Mouse (Mus musculus) CH12F3 (cell line): ENCODE measurements around the gene Nelfcd.

Experiments used
- in situ Hi-C: fragments of 300-500 bp; cut with MboI; formaldehyde crosslinking; loops from 2 replicates; pipeline ENCODE4 v1.14.3; 2020; ENCODE audit warnings: low sequenced_read_pairs

Nelfcd gene

GRCm38 (mm10) chr2:174415731-174416310 is at the start of gene Nelfcd:
Gene Nelfcd (plus strand): TSS chr2:174415804.
- in situ Hi-C loops: no loop called here

GRCm38 (mm10) chr2:174366571-174366970 is 49.0 kb upstream of the Nelfcd start:
- in situ Hi-C loops: no loop called here

- in situ Hi-C loops: no loop called here
Observed at GRCm38 (mm10) chr2:174381021-174381420, 34.6 kb upstream of the Nelfcd start.

GRCm38 (mm10) chr2:174391936-174392335 is 23.7 kb upstream of the Nelfcd start:
- in situ Hi-C loops: no loop called here

- in situ Hi-C loops: no loop called here
Observed at GRCm38 (mm10) chr2:174392554-174392953, 23.1 kb upstream of the Nelfcd start.

- in situ Hi-C loops: no loop called here
Observed at GRCm38 (mm10) chr2:174393383-174393782, 22.2 kb upstream of the Nelfcd start.

- in situ Hi-C loops: no loop called here
Observed at GRCm38 (mm10) chr2:174396643-174397042, 19.0 kb upstream of the Nelfcd start.

GRCm38 (mm10) chr2:174397065-174397464 is 18.5 kb upstream of the Nelfcd start:
- in situ Hi-C loops: no loop called here

- in situ Hi-C loops: no loop called here
Observed at GRCm38 (mm10) chr2:174397881-174398280, 17.7 kb upstream of the Nelfcd start.

GRCm38 (mm10) chr2:174400396-174400795 is 15.2 kb upstream of the Nelfcd start:
- in situ Hi-C loops: no loop called here

GRCm38 (mm10) chr2:174410222-174410621 is 5.4 kb upstream of the Nelfcd start:
- in situ Hi-C loops: no loop called here

GRCm38 (mm10) chr2:174413127-174413526 is 2.5 kb upstream of the Nelfcd start:
- in situ Hi-C loops: no loop called here

GRCm38 (mm10) chr2:174415001-174415730 is 438 bp upstream of the Nelfcd start:
- in situ Hi-C loops: no loop called here

- in situ Hi-C loops: no loop called here
Observed at GRCm38 (mm10) chr2:174421107-174421506, 5.5 kb downstream of the Nelfcd start.

GRCm38 (mm10) chr2:174424301-174425085 is 8.9 kb downstream of the Nelfcd start:
- in situ Hi-C loops: no loop called here

GRCm38 (mm10) chr2:174426856-174427255 is 11.3 kb downstream of the Nelfcd start:
- in situ Hi-C loops: no loop called here

- in situ Hi-C loops: no loop called here
Observed at GRCm38 (mm10) chr2:174428076-174428835, 12.7 kb downstream of the Nelfcd start.

GRCm38 (mm10) chr2:174428996-174429591 is 13.5 kb downstream of the Nelfcd start:
- in situ Hi-C loops: no loop called here

- in situ Hi-C loops: no loop called here
Observed at GRCm38 (mm10) chr2:174434943-174435342, 19.3 kb downstream of the Nelfcd start.

GRCm38 (mm10) chr2:174436076-174436701 is 20.6 kb downstream of the Nelfcd start:
- in situ Hi-C loops: no loop called here
